Mouse (Mus musculus) E14TG2a.4 (cell line): ENCODE results near the gene Pxn.

Experiments
- CTCF ChIP-seq: conservative IDR thresholded peaks from 2 replicates; pipeline ENCODE4 v1.5.1; 2014; ENCODE audit warnings: low read length
- NANOG ChIP-seq: IDR thresholded peaks from 2 replicates; pipeline ENCODE4 v1.6.1; 2014; ENCODE audit warnings: borderline replicate concordance, low read length, mixed read lengths

DNA sequence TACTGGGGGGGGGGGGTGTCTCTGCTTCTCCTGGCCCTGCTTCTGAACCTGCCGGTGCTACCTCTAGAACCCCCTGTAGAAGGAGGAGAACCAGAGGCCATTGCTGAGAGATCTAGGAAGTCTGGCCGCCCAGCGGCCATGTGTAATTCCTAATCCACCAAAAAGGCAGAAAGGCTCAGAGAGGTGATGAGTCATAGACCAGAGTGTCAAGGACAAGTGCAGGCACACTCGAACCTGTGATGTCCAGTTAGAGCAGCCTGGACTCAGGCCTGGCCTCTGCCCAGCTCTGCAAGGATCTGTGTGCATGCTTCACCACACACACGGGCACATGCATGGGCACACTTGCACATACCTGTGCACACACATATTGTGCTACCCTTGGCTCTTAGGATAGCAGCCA is 21.7 kb downstream of the Pxn start:
- TF ChIP-seq CTCF (no peak), NANOG (no peak)
